Mouse (Mus musculus) erythroblast, embryonic 14.5 days (primary cell): Measurements from ENCODE around the gene Ryr3.

Experiments used
- GATA1 ChIP-seq: IDR thresholded peaks from 2 replicates; pipeline ENCODE4 v1.6.1; 2012; ENCODE audit warnings: low read length, inconsistent platforms, mixed read lengths
- TAL1 ChIP-seq: IDR thresholded peaks from 3 replicates; pipeline ENCODE4 v1.6.1; 2012; ENCODE audit warnings: low read length, inconsistent platforms, mixed read lengths

GRCm38 (mm10) chr2:112614375-112614774 is 602.5 kb downstream of the Ryr3 start:
- TF ChIP-seq GATA1, result no peak
- no peak for TF ChIP-seq TAL1
